Mouse (Mus musculus): ENCODE data around the gene Vps29.

Gene Vps29

GRCm38 (mm10) chr5:122336554-122337294, 17.4 kb upstream of the Vps29 start:
- no peak for DNase-seq (ENCODE audit: low read depth)

- no peak for DNase-seq (ENCODE audit: low read depth)
Observed at GRCm38 (mm10) chr5:122342874-122343273, 11.3 kb upstream of the Vps29 start.

- DNase-seq (ENCODE audit: low read depth): no peak
Observed at GRCm38 (mm10) chr5:122343768-122344167, 10.4 kb upstream of the Vps29 start.

GRCm38 (mm10) chr5:122344260-122344659, 9.9 kb upstream of the Vps29 start:
- peak; percentile 71 for DNase-seq (ENCODE audit: low read depth)

- no peak for DNase-seq (ENCODE audit: low read depth)
Observed at GRCm38 (mm10) chr5:122345777-122346176, 8.4 kb upstream of the Vps29 start.

- DNase-seq (ENCODE audit: low read depth): no peak
Observed at GRCm38 (mm10) chr5:122354492-122355067, 411 bp downstream of the Vps29 start.

GRCm38 (mm10) chr5:122371591-122372191, 17.5 kb downstream of the Vps29 start, which contains the start of gene Gpn3:
Gpn3 (plus strand) TSS chr5:122371876.
- peak; percentile 41 for DNase-seq (ENCODE audit: low read depth)

GRCm38 (mm10) chr5:122372192-122372769, 18.1 kb downstream of the Vps29 start, which contains the start of gene Fam216a:
Fam216a (minus strand) TSS chr5:122372364.
- peak; percentile 99 for DNase-seq (ENCODE audit: low read depth)

- DNase-seq (ENCODE audit: low read depth): no peak
Observed at GRCm38 (mm10) chr5:122372878-122373277, 18.7 kb downstream of the Vps29 start.

GRCm38 (mm10) chr5:122377101-122377833, 23.1 kb downstream of the Vps29 start:
- no peak for DNase-seq (ENCODE audit: low read depth)

GRCm38 (mm10) chr5:122378171-122378570, 24.0 kb downstream of the Vps29 start:
- DNase-seq (ENCODE audit: low read depth): no peak

GRCm38 (mm10) chr5:122379374-122380155, 25.4 kb downstream of the Vps29 start:
- peak; percentile 82 for DNase-seq (ENCODE audit: low read depth)

GRCm38 (mm10) chr5:122390006-122390405, 35.8 kb downstream of the Vps29 start:
- DNase-seq (ENCODE audit: low read depth): no peak

GRCm38 (mm10) chr5:122390671-122391070, 36.5 kb downstream of the Vps29 start:
- DNase-seq (ENCODE audit: low read depth): no peak

GRCm38 (mm10) chr5:122391178-122391785, 37.1 kb downstream of the Vps29 start:
- DNase-seq (ENCODE audit: low read depth): no peak

- DNase-seq (ENCODE audit: low read depth): peak; percentile 93
Observed at GRCm38 (mm10) chr5:122391786-122392180, 37.6 kb downstream of the Vps29 start, which contains the start of gene Arpc3. Arpc3 (plus strand) TSS chr5:122391878.

GRCm38 (mm10) chr5:122392227-122393004, 38.2 kb downstream of the Vps29 start:
- DNase-seq (ENCODE audit: low read depth): peak; percentile 59

GRCm38 (mm10) chr5:122393887-122394286, 39.7 kb downstream of the Vps29 start:
- DNase-seq (ENCODE audit: low read depth): peak; percentile 86

- peak; percentile 99 for DNase-seq (ENCODE audit: low read depth)
Observed at GRCm38 (mm10) chr5:122396791-122397190, 42.6 kb downstream of the Vps29 start.

- no peak for DNase-seq (ENCODE audit: low read depth)
Observed at GRCm38 (mm10) chr5:122397495-122397894, 43.3 kb downstream of the Vps29 start.

All from 416B (cell line).